Mouse (Mus musculus) liver, adult 2 months (tissue): ENCODE measurements at regions not wholly inside any gene's neighbourhood (a gene's known extent, or its start where the extent isn't known, plus 50 kb on each side); places are given as distances from the start of the nearest gene placed in this dataset.

ENCODE experiments used
- CTCF ChIP-seq: fragments of 200-500 bp; IDR thresholded peaks from 2 replicates; pipeline ENCODE4 v1.5.1; 2011; ENCODE audit warnings: low read depth, low read length, control low read depth
- POLR2A ChIP-seq: fragments of 200-500 bp; IDR thresholded peaks from 2 replicates; pipeline ENCODE4 v1.6.1; 2011; ENCODE audit warnings: low read length, control low read depth; ENCODE audit not compliant: insufficient read depth; ENCODE audit errors: extremely low read depth

GRCm38 (mm10) chr10:111105662-111106061, 58.9 kb upstream of the Osbpl8 start:
- TF ChIP-seq CTCF, result no peak
- no peak for TF ChIP-seq POLR2A
